Mouse (Mus musculus): Measurements from ENCODE around the gene Zar1l.

Zar1l gene

DNA sequence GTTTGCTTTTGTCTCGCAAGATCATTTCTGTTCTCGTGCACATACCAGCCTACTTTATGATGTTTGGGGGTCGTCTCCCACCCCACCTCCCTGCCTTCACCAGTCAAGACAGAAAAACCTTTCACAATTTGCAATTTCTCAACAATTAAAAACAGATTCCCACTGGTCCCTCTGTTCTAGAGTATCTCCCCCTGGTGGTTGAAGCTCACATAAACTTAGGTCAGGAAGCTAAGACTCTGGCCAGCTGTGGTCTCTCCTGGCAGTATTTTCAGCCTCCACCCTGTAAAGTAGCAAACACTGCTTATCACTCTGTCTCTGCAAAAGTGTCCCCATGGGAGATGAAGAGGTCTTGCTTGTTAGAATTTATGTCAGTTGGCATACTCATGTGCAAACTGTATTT is 32.8 kb downstream of the Zar1l start:
- DNase-seq (ENCODE audit: low read depth, low spot score), result peak; percentile 45

DNA sequence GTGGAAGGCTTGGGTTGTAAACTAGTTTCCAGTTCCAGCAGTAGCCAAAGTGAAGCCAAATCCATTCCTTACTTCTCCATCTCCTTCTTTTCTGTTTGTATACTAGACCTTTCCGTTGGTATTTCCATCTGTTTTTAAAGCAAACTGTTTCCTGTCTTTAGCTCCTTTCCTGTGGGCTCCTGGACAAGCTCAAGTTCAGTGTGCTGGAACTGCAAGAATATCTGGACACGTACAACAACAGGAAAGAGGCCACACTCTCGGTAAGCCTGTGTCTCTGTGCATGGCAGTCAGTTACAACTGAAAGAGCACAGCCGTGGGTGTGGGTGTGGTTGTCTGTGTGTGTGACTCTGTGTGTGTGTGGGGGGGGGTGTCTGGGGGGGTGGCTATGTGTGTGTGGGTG is 39.4 kb downstream of the Zar1l start:
- no peak for DNase-seq (ENCODE audit: low read depth, low spot score)

DNA sequence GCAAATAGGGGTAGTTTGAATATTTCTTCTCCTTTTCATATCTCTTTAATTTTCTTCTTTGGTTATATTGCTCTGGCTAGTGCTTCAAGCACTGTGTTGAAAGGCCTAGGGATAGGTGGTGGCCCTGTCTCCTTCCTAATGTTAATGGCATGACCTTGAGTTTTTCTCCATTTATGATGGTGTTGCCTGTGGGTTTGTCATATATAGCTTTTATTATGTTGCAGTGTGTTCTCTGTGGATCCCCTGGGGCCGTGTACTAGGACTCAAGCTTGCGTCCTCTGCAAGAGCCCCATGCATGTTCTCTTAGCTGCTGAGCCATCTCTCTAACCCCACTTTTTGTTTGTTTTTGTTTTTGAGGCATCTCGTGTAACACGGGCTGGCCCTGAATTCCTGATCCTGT is 40.6 kb downstream of the Zar1l start:
- DNase-seq (ENCODE audit: low read depth, low spot score), result no peak

DNA sequence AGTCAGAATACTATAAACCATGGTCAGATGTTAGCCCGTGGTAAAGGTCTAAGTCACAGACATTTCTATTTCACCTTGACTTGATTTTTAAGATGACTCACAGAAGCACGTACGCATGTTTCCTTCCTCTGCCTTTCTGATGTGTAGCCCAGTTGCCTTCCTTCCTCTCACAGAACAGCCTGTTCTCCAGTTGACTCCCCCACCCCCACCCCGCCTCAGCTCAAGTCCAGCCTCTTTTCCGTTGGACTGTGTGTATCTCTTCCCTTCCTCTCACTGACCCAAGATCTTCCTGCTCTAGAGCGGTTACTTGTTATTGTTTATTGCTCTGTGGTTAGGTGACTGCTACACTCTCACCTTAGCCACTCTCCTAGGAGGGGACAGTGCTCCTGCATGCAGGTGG is 49.5 kb downstream of the Zar1l start:
- no peak for DNase-seq (ENCODE audit: low read depth, low spot score)

DNA sequence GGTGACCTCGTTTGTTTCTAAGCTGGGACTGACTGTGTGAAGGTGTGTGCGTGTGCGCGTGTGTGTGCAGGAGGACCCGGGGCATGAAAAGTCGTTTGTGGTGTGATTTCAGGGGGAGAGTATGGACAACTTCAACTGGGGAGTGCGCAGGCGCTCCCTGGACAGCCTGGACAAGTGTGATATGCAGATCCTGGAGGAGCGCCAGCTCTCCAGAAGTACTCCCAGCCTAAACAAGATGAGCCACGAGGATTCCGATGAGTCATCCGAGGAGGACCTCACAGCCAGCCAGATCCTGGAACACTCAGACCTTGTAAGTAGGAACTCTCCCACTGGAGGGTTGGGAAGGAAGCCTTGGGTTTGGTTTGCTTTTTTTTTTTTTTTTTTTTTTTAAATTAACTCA is 51.8 kb downstream of the Zar1l start:
- DNase-seq (ENCODE audit: low read depth, low spot score), result no peak

DNA sequence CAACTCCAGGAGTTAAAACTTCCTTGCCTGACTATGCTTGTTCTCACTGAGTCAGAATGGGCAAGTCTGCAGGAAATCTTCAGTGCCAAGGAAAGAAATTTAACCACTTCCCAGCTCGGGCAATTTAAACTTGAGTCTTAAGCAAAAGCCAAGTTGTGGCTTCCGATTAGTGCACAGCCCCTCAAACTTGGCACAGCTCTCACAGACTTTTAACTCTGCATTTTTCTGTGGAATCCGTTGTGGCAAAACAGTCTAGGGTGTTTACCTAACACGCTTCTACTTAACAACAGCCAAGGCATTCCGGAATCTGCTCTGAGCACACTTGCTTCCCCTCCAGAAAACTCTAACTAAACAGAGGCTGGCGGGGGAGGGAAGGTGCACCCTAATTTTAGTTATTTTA is 52.7 kb downstream of the Zar1l start:
- DNase-seq (ENCODE audit: low read depth, low spot score), result no peak

DNA sequence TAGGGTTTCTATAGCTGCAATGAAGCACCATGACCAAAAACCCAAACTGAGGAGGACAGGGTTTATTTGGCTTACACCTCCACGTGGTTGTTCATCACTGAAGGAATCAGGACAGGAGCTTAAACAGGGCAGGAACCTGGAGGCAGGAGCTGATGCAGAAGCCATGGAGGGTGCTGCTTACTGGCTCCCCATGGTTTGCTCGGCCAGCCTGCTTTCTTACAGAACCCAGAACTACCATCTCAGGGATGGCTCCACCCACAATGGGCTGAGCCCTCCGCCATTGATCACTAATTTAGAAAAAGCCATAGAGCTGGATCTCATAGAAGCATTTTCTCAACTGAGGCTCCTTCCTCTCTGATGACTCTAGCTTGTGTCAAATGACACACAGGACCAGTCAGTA is 53.2 kb downstream of the Zar1l start:
- DNase-seq (ENCODE audit: low read depth, low spot score), result no peak

DNA sequence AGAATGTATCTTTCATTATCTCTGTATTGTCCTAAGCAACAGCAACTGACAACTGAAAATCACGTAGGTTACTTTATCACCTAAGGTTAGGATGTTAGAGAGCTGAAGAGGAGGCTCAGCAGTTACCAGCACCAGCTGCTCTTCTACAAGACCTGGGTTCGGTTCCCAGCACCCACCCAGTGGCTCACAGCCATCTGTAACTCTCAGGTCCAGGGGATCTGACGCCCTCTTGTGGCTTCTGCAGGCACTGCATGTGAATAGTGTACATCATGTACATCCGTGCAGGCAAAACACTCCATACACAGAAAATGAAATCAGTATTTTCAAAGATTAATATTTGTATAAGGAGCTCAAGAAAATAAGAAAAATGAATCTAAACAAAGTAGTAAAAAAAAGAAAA is 58.2 kb downstream of the Zar1l start:
- no peak for DNase-seq (ENCODE audit: low read depth, low spot score)

DNA sequence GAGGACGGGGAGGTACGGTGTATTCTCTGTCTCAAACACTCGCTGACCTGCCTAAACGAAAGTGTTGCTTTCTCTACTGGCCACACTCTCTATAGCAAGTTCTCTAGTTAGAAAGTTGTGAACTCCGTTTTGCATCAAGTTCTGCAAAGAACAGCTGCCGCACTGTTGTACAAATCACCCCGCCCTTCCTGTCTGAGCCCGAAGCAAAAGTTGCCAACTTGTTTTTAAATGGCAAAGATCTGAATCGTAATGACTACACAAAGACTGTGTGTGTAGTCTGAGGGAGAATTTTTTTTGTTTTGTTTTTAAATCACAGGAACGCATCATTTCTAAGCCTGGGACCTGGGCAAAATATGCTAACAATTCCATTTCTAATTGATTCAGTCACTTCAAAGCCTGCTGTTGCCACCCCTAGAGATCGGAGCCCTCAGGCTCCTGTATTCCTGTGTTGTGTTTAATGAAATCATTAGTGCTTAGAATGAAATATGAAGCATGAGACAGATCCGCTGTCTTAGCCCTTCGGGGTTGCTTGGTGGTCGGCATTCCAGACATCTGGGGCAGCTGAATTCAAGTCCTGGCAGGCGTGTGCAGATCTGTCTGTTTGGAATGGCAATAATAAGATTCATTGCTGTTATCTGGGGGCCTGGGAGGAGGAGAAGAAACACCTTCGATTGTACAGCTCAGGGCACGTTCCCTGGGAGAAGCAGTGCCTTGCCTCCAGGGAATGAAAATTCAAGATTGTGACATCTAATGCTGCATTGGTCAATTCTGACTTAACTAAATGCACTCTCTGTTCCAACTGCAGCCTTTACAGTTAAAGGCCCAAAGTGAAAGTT is 59.8 kb downstream of the Zar1l start:
- DNase-seq (ENCODE audit: low read depth, low spot score), result peak; percentile 68

DNA sequence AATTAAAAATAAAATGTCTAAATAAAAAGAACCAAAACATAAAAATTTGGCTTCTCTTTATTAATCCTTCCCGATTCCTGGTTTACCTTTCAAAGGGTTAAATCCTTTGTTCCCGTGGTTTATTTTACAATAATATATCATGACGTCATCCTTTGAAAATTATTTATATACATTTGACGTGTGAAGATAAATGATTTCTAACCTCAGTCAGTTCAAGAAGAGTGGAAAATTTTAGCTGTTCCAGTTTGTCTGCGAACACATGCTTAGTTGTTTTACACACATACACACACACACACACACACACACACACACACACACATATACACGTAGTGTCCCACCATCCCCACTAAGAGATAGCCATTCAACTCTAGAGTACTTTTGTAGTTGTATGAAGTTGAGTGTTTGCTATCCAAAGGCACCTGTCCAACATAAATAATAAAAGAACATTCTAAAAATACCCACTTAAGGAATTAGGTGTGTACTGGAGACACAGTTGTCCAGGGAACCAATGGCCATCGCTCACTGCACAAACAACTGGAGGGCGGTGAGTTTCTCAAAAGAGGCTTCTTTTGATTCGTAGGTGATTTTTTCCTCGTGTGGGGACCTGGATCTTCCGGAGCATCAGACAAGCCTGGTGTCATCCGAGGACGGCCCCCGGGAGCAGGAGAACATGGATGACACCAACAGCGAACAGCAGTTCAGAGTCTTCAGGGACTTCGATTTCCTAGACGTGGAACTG is 60.6 kb downstream of the Zar1l start:
- no peak for DNase-seq (ENCODE audit: low read depth, low spot score)

Data from mesoderm, embryonic 11.5 days (tissue).